Mouse (Mus musculus) stomach, postnatal 0 days (tissue): ENCODE measurements around the gene Prkg2. TPM values are rescaled to one million over a fixed set of nuclear protein-coding genes. Genes with fewer than 3 reads are reported as not detected.

ENCODE experiments used
- ATAC-seq: fragments of 200-750 bp; cut with Nextera tagmentation; 2 replicates; pipeline ENCODE4 v1.8.0; 2017; ENCODE audit not compliant: low FRiP score, low TSS enrichment
- DNase-seq: peaks from one replicate; pipeline ENCODE4 v3.0.0-alpha.2; 2016; ENCODE audit warnings: low spot score
- H3K27ac ChIP-seq: fragments of 300-500 bp; sonication (generic); replicated peaks from 2 replicates; pipeline ENCODE4 v1.5.1; 2014; ENCODE audit warnings: mild to moderate bottlenecking, control low read depth
- H3K27me3 ChIP-seq: fragments of 300-500 bp; sonication (generic); 2 replicates; pipeline ENCODE4 v1.6.1; 2014; ENCODE audit warnings: low read length; ENCODE audit not compliant: control insufficient read depth, insufficient read depth
- H3K36me3 ChIP-seq: fragments of 300-500 bp; sonication (generic); 2 replicates; pipeline ENCODE4 v1.6.1; 2014; ENCODE audit warnings: low read length, mixed read lengths; ENCODE audit not compliant: control insufficient read depth, insufficient read depth
- H3K4me1 ChIP-seq: fragments of 300-500 bp; sonication (generic); replicated peaks from 2 replicates; pipeline ENCODE4 v1.6.1; 2014; ENCODE audit warnings: antibody characterized with exemption; ENCODE audit not compliant: control insufficient read depth, insufficient read depth
- H3K4me2 ChIP-seq: fragments of 300-500 bp; sonication (generic); replicated peaks from 2 replicates; pipeline ENCODE4 v1.6.1; 2014; ENCODE audit warnings: low read depth, mild to moderate bottlenecking, control low read depth, moderate library complexity
- H3K4me3 ChIP-seq: fragments of 300-500 bp; sonication (generic); 2 replicates; pipeline ENCODE4 v1.5.1; 2014; ENCODE audit warnings: low read depth, low read length, control low read depth
- H3K9ac ChIP-seq: fragments of 300-500 bp; sonication (generic); 2 replicates; pipeline ENCODE4 v1.6.1; 2014; ENCODE audit warnings: mild to moderate bottlenecking, low read length, control low read depth, mixed read lengths
- H3K9me3 ChIP-seq: fragments of 300-500 bp; sonication (generic); 2 replicates; pipeline ENCODE4 v1.6.1; 2016; ENCODE audit warnings: low read length; ENCODE audit not compliant: control insufficient read depth
- CTCF ChIP-seq: IDR thresholded peaks from 2 replicates; pipeline ENCODE4 v1.5.1; 2016; ENCODE audit warnings: antibody characterized with exemption, low read depth, mild to moderate bottlenecking, moderate library complexity
- EP300 ChIP-seq: optimal IDR thresholded peaks from 2 replicates; pipeline ENCODE3; 2016; ENCODE audit warnings: antibody characterized with exemption
- WGBS: fragments of 180-500 bp; shearing (Covaris S2); extraction: QIAGEN DNeasy Blood & Tissue Kit; methylation state at CpG from one replicate; pipeline ENCODE4 v1.1.7; 2014; 5-methylcytosine and 5-hydroxymethylcytosine counted together
- polyA plus RNA-seq: library from polyadenylated mRNA; unstranded; fragments of >200 nt; fragmentation: Nextera tagmentation; extraction: Ambion mirVana; gene quantifications from 2 replicates; pipeline ENCODE4 v1.2.1, GENCODE M21; 2015

Gene Prkg2
- polyA plus RNA-seq, 1 experiment from 2014 or later, result 0.67 TPM

DNA sequence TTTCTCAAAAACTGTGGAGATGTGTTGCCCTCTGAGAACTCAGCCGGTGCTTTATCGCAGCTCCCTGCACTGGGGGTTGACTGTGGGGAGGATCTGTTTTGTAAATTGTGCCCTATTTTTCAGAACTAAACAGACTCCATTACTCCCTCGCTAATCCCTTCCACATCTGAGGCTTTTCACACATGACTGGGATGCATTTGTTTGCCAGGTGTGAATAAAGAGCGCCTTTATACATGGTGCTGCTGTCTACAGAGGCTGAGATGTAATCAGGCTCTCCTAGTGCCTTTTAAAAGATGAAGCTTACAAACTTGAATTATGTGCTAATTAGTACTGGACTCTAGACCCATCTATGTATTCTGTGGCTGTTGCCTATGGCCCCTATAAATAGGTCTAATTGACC, 50.7 kb downstream of the Prkg2 start:
- no peak for TF ChIP-seq CTCF
- no peak for TF ChIP-seq EP300
- Histone ChIP-seq H3K4me2 (no peak overlapping the region), H3K36me3 (no peaks in the 10 kb centered on the region), H3K4me3 (no peak overlapping the region), H3K27me3 (no peaks in the 10 kb centered on the region), H3K4me1 (no peaks in the 10 kb centered on the region), H3K9me3 (no peaks in the 10 kb centered on the region), H3K27ac (no peak overlapping the region), H3K9ac (no peak overlapping the region)
- DNase-seq (no peak), ATAC-seq (no peak)
- 51% methylated on average over 4 of the region's 4 CpGs for WGBS

DNA sequence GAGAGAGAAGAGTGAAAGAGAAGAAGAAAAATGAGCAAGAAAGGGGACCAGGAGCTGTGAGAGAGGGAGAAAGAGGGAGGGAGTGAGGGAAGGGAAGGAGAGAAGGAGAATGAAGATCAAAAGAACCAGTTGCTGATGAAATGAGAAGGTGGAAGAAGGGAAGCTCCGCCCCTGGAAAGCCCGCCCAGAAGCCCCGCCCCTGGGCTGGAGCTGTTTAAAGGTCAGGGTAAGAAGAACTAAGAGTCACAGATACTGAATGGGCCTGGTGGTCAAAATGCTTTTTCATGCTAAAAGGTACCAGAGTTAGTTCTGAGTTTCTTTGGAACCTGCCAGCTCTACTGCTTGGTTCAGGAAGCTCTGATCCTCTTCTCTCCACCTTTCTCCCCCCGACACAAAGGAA, 51.1 kb downstream of the Prkg2 start:
- Histone ChIP-seq H3K36me3 (no peaks in the 10 kb centered on the region), H3K4me3 (no peak overlapping the region), H3K4me1 (no peaks in the 10 kb centered on the region), H3K9ac (no peak overlapping the region), H3K27me3 (no peaks in the 10 kb centered on the region), H3K27ac (no peak overlapping the region), H3K4me2 (no peak overlapping the region), H3K9me3 (no peaks in the 10 kb centered on the region)
- 39% methylated on average over 4 of the region's 4 CpGs for WGBS
- no peak for ATAC-seq
- TF ChIP-seq CTCF, result no peak
- DNase-seq, result peak; percentile 49

DNA sequence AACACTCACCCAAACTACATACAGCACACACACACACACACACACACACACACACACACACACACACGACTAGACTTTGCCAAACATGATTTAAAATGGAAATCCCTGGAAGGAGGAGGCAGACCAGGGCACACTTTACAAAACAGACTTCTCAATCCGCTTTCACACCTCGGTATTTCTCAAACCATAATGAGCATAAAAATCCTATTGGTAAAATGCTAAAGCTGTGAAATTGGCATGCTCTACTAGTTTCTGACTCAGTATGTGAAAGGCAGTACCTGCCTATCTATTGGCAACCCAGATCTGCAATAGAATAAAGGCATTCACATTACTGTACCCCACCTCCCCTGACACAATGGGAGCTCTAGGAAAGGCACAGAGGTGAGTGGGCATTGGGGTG, 52.1 kb downstream of the Prkg2 start:
- Histone ChIP-seq H3K4me1 (no peaks in the 10 kb centered on the region), H3K9me3 (no peaks in the 10 kb centered on the region), H3K4me3 (no peak overlapping the region), H3K27ac (no peak overlapping the region), H3K27me3 (no peaks in the 10 kb centered on the region), H3K36me3 (no peaks in the 10 kb centered on the region), H3K4me2 (no peak overlapping the region), H3K9ac (no peak overlapping the region)
- no peak for DNase-seq
- ATAC-seq, result no peak
- TF ChIP-seq CTCF (no peak), EP300 (no peak)
- WGBS, result 91% methylated on average over 3 of the region's 3 CpGs

DNA sequence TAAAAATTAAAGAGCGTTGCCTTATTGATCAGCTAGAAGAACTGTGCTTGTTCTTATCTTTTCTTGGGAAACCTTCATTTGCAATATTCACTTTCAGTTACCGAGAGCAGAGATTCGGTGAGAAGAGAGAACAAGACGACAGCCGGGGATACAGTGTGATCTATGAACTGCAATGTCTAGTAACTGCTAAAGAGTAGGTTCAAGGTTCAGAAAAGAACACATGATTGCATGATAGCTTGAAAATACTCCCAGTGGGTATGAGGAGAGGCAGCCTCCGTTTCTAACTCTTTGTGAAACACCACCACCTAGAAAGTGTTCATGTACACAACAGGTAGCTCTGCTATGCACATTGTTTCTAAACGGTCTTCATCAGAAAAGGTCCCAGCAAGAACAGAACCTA, 55.8 kb downstream of the Prkg2 start:
- no peaks in the 10 kb centered on the region for H3K4me1 ChIP-seq
- H3K36me3 ChIP-seq, result no peaks in the 10 kb centered on the region
- H3K4me3 ChIP-seq, result no peak overlapping the region
- no peaks in the 10 kb centered on the region for H3K9me3 ChIP-seq
- no peak overlapping the region for H3K4me2 ChIP-seq
- TF ChIP-seq EP300 (no peak), CTCF (no peak)
- no peak overlapping the region for H3K9ac ChIP-seq
- WGBS, result 84% methylated on average over 7 of the region's 7 CpGs
- H3K27ac ChIP-seq, result no peak overlapping the region
- no peaks in the 10 kb centered on the region for H3K27me3 ChIP-seq
- ATAC-seq (no peak), DNase-seq (no peak)

DNA sequence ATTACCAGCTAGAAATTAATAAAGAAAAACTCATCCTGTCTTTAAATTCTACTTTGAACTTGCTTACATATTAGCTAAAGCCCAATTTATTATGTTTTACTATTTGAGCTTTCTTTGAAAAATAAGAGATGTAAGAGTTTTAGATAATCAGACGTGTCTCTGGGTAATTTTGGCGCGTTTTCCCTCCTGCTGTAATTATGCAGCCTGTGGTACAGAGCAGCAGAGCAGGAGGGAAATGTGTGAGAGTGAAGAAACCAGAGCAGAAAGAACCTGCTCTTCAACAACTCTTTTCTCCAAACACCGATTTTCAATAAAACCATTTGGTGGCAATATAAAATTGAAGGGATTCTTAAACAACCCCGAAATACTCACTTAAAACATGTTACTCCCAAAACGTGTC, 58.8 kb downstream of the Prkg2 start:
- no peaks in the 10 kb centered on the region for H3K4me1 ChIP-seq
- TF ChIP-seq CTCF, result no peak
- no peak for TF ChIP-seq EP300
- no peaks in the 10 kb centered on the region for H3K9me3 ChIP-seq
- H3K4me2 ChIP-seq, result no peak overlapping the region
- no peak for ATAC-seq
- no peak overlapping the region for H3K27ac ChIP-seq
- no peak overlapping the region for H3K9ac ChIP-seq
- H3K4me3 ChIP-seq, result no peak overlapping the region
- no peaks in the 10 kb centered on the region for H3K27me3 ChIP-seq
- DNase-seq, result no peak
- no peaks in the 10 kb centered on the region for H3K36me3 ChIP-seq
- WGBS, result 72% methylated on average over 6 of the region's 6 CpGs

DNA sequence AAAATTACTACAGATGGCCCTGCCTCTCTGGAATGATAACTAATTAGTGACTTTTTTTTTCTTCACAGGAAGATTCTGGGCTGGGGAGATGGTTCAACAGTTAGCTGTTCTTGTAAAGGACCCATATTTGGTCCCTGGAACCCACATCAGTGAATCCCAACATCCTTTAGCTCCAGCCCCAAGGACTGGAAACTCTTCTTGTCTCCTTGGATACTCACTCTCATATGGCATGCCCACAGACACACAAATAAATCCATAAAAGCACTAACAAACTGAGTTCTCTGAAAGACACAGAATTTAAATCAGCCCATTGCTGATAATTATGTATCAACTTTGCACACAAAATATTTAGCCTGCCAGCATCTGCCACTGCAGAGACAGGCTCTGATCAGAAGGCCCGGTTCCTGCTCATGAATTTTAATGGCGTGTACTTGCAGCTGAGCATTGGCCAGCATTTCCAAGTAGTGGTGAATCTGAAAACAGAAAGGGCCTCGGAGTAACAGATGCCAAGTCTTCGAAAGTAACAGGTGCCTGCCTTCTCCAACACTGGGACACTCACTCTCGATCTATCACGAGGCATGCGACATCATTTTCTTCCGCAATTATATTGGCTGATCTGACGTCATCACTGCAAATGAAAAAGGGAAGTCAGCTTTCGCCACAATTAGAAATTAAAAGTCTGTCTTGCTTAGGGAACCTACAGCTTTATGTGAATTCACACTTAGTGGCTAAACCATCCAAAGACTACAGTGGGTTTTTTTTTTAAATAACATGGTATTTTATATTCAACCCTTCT, 61.1 kb downstream of the Prkg2 start:
- ATAC-seq (no peak), DNase-seq (no peak)
- no peaks in the 10 kb centered on the region for H3K36me3 ChIP-seq
- no peak overlapping the region for H3K4me2 ChIP-seq
- H3K4me3 ChIP-seq, result no peak overlapping the region
- H3K4me1 ChIP-seq, result no peaks in the 10 kb centered on the region
- H3K9ac ChIP-seq, result no peak overlapping the region
- no peak overlapping the region for H3K27ac ChIP-seq
- TF ChIP-seq EP300 (no peak), CTCF (no peak)
- H3K27me3 ChIP-seq, result no peaks in the 10 kb centered on the region
- WGBS, result 91% methylated on average over 10 of the region's 10 CpGs
- no peaks in the 10 kb centered on the region for H3K9me3 ChIP-seq
